Mouse (Mus musculus) R1 (cell line): ENCODE measurements around the gene Parvg.

Source experiments
- DNase-seq: peaks from one replicate; pipeline ENCODE4 v3.0.0-alpha.2; 2018; ENCODE audit warnings: low read depth, low spot score

The Parvg gene

GRCm38 (mm10) chr15:84351915-84352844 is 28.4 kb downstream of the Parvg start:
- DNase-seq, result no peak

DNA sequence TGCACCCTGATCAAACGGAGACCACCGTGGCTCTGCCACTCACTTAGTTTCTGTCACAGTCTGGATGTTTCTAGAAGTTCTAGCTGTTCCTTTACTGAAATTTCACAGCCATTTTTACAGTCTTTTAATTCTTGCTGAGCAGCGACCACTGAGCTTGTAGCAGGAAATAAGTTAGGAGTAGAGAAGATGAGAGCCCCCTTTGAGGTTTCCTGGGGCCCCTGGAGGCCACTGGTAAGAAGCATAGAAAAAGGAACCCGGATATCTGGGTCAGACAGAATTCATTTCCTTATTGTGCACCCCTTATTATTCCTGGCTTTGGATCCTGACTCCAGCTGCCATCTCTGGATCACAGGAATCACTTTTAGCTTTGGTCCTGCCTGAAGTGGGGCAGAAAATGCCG is 31.3 kb downstream of the Parvg start:
- DNase-seq, result no peak

DNA sequence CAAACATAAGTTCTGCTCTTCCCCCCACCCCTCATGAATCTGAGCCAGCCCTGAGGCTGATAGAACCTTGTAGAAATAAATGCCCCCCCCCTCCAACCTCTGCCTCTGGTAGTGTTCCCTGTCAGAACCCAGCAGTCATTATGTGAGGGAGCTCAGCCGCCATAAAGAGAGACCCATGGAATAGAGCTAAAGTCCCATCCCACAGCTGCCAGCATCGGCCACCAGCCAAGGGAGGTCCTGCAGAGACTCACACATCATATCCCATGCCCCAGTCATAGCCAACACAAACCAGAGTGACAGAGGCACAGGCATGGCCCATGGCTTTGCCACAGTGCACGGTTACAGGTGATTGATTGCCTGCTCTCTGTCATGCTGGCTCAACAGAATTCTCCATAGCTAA is 40.9 kb downstream of the Parvg start:
- DNase-seq, result no peak

GRCm38 (mm10) chr15:84365675-84366381 is 42.0 kb downstream of the Parvg start:
- DNase-seq, result peak; percentile 16

GRCm38 (mm10) chr15:84366574-84366989 is 42.8 kb downstream of the Parvg start:
- DNase-seq, result no peak

DNA sequence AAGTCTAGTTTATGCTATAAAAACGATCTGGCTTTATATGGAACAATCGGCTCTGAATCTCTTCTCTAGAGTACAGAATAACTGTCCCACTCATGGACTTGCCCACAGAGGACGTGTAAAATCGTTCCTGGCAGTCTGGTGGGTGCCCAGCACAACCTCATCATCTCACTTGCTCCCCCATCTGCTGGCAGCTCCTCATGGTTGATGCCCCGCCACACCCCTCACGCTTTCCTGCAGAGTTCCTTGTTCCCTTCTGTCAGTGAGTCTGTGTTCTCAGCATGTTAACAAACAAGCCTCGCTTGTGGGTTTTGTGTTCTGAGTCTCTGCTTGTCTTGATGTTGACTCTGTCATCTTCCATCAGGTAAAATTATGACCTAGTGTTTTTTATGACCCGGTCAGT is 43.6 kb downstream of the Parvg start:
- DNase-seq, result no peak

DNA sequence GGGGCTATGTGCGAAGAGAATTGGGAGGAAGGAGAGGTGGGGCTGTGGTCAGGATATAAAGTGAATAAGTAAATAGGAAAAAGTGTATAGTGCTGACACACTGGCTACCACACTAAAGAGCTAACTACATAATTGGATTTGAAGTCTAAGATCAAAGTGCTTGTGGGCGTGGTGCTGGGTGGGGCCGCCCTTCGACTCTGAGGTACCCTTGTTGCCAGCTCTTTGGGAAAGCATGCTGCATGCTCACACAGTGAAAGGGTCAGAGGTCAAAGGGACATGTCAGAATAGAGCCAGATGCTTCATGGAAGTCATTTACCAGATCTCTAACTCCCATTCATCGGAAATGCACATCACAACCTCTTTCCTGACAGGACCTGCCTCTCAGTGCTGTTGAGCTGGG is 49.0 kb downstream of the Parvg start:
- peak; percentile 10 for DNase-seq

GRCm38 (mm10) chr15:84378734-84379133 is 54.9 kb downstream of the Parvg start:
- DNase-seq, result no peak

- DNase-seq, result no peak
Measured at GRCm38 (mm10) chr15:84380181-84380580, 56.4 kb downstream of the Parvg start.

DNA sequence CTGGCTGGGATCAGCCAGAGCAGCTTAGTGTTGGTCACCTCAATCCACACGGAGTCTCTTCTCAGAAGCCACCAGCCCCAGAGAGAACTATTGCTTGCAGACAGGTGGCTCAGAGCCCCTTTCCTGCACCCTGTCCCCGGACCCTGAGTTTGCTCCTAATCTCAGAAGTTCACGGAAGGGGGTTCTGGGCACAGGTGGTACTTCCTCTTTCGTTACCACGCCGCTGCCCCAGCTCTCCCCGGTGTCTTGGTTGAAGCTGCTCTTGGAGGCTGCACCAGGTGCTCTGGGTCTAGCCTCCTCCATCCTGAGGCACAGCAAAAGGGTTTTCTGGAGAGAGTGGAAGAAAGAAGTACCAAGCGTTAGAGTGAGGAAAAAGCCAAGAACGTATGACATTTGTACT is 60.2 kb downstream of the Parvg start:
- no peak for DNase-seq

GRCm38 (mm10) chr15:84385995-84386565 is 62.3 kb downstream of the Parvg start:
- DNase-seq, result no peak

DNA sequence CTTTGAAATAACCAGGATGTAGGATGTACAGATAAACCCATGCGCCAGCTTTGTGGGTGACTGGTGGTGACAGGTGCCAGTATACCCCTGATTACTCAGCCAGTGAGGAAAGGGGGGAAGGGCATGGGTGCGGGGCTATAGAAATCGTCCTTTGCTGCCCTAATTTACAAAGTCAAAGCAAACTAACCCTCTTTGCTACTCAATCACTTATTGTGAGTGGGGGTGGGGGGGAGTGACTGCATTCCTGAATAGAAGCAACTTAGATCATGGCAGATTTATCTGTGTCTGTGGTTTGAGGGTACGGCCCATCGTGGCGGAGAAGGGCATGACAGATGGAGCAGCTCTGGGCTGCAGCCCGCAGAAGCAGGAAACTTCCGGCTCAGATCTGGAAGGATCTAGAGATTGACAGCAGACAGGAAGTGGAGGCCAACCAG is 64.9 kb downstream of the Parvg start:
- no peak for DNase-seq

- no peak for DNase-seq
Measured at GRCm38 (mm10) chr15:84392131-84392530, 68.3 kb downstream of the Parvg start.
